Mouse (Mus musculus) CD4-positive, CD25-positive, alpha-beta regulatory T cell, adult 9 weeks (primary cell): ENCODE results near the gene Eif4b. TPM values are rescaled to one million over a fixed set of nuclear protein-coding genes. Genes with fewer than 3 reads are reported as not detected.

Source experiments
- polyA plus RNA-seq: library from polyadenylated mRNA; unstranded; fragments of 100-300 nt; shearing (Covaris generic); gene quantifications from one replicate; pipeline ENCODE4 v1.2.1, GENCODE M21; 2017

Eif4b gene
- 162 TPM for polyA plus RNA-seq

DNA sequence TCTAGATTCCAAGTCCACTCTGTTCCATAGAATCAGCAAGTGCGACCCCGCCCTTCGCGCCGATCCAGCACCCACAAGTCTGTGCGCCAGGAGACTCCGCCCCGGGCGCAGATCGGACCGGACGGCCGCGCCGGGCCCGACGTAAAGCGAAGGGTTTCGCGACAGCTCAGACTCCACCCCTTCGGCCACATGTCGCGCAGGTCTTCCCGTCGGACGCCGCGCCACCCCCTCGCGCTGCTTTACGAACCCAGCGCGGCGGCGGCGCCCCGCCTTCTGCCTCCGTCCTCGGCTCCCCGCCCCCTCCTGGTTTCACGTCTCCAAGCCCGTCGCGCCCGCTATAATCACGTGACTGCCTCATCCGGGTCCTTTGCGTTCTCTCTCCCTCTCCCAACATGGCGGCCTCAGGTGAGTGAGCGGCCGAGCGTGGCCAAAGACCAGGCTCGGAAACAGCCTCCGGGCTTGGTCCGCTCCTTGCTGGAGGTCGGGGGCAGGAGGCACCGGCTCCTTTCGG lies at the start of gene Eif4b:
Gene Eif4b (plus strand): TSS at position 215 of the 511 bp plus-strand sequence.

DNA sequence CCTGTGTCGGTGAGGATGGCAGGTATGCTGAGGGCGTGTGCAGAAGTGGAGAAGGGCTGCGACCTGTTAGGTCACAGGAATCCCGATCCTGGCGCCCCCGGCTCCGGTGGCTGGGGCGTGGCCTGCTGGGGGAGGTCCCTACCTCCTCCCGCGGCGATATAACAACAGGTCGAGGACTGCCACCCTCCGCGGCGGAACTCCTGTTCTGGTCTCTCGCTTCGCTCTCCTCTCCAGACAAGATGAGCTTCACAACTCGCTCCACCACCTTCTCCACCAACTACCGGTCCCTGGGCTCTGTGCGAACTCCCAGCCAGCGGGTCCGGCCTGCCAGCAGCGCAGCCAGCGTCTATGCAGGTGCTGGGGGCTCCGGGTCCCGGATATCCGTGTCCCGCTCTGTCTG lies 45.5 kb upstream of the Eif4b start, which contains the start of gene Krt18:
Gene Krt18 (plus strand): TSS at position 141 of the 400 bp plus-strand sequence.

DNA sequence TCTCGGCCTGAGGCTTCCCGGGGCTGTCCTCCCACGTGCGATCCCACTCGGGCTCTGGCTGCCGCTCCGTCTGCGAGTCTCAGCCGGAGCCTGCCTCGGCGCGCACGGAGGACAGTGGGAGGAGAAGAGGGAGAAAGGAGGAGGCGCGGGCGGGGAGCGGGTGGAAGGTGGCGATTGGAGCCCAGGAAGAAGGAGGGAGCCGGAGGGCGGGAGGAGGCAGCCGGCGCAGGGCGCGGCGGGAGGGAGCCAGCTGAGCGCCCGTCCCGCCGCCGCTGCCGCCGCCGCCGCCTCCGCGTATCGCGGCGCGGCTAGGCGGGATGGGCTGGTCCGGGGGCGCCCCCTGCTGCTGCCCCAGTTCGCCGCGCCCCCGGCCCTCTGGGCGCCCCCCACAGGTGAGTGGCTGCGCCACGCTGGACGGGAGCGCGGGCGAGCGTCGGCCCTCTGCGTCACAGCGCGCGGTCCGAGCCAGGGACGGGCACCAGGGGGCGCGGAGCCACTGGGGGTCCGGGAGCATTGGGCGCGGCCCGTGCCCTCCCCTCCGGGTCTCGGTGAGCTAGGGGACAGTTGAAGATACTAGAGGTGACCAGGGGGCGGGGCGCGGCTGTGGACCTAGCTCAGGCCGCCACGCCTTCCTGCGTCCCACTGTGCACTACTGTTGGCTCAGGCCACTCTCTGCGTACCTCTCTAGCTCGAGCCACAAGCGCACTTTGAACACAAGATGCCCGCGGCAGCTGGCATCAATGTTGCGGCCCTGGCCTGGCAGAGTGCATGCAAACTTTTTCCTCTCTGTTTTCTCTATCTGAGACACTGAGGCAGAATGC lies 26.8 kb downstream of the Eif4b start, which contains the start of gene Tns2:
Gene Tns2 (plus strand): TSS at position 253 of the 821 bp plus-strand sequence.

DNA sequence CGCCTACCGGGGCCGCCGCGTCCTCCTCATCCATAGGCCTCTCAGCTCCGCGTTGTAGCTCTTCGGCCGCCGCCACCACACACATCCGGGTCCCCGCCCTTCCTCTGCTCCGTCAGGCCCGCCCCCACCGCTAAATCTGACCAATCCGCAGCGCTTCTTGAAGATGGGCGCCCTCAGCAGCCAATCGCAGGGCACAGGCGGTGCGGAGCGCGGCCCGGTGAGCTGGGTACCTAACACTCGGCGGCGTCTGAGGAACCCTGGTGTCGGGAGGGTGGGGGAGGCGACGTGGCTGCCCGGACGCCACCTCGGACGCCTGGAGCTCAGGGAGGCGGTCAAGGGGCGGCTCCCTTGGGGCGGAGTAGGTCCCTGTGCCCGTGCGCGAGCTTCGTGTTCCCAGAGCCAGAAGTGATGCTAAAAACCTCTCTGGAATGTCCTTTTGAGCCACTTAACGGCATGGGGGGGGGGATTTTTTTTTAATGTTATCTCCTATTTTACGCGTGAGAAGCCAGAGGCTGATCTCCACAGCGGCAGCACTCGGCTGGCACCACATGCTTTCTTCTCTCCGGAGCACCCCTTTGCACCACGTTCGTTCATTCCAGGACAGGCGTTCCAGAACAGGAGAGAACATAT lies 62.7 kb downstream of the Eif4b start, which contains the start of gene Spryd3:
Gene Spryd3 (minus strand): TSS at position 106 of the 630 bp plus-strand sequence.

DNA sequence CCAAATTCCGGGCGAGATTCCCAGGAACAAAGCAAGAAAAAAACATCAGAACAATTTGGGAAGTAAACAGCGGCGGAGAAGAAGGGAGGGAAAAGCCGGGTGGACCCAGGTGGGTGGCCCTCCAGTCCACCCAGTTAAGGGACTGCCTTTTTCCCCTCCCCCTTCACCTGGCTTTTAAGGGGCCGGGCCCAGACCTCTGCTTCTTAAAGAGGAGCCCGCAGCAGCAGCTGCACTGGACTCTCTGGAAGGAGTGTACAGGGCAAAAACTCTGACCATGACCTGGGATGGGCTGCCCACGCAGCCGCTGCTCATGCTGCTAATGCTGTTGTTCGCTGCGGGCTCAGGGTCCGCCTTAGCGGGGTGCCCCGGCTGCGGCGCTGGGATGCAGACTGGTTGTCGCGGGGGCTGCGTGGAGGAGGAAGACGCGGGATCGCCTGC lies 70.7 kb downstream of the Eif4b start, which contains the start of gene Igfbp6:
Gene Igfbp6 (plus strand): TSS at position 89 of the 438 bp plus-strand sequence.

Other genes starting within 250 kb of the Eif4b start
- gene Krt1, start 223.0 kb upstream of the Eif4b start, polyA plus RNA-seq: not detected
- gene Krt77, start 204.1 kb upstream of the Eif4b start, polyA plus RNA-seq: not detected
- not detected for gene Krt76, start 180.9 kb upstream of the Eif4b start, polyA plus RNA-seq
- gene Krt4, start 149.0 kb upstream of the Eif4b start, polyA plus RNA-seq: not detected
- not detected for gene Krt79, start 133.4 kb upstream of the Eif4b start, polyA plus RNA-seq
- gene Krt78, start 119.5 kb upstream of the Eif4b start, polyA plus RNA-seq: not detected
- gene Krt8, start 69.3 kb upstream of the Eif4b start, polyA plus RNA-seq: not detected
- gene Krt18, start 45.6 kb upstream of the Eif4b start, polyA plus RNA-seq: 1.3 TPM
- 1.8 TPM for gene Tns2, start 26.6 kb downstream of the Eif4b start, polyA plus RNA-seq
- 67.5 TPM for gene Spryd3, start 62.5 kb downstream of the Eif4b start, polyA plus RNA-seq
- 0.41 TPM for gene Igfbp6, start 70.6 kb downstream of the Eif4b start, polyA plus RNA-seq
- 0.91 TPM for gene Soat2, start 76.8 kb downstream of the Eif4b start, polyA plus RNA-seq
- gene Zfp740, start 129.5 kb downstream of the Eif4b start, polyA plus RNA-seq: 48.6 TPM
- gene Csad, start 131.0 kb downstream of the Eif4b start, polyA plus RNA-seq: 18.0 TPM
- 649 TPM for gene Itgb7, start 158.2 kb downstream of the Eif4b start, polyA plus RNA-seq
- gene Rarg, start 183.7 kb downstream of the Eif4b start, polyA plus RNA-seq: 46.8 TPM
- gene Gm9918, start 196.8 kb downstream of the Eif4b start, polyA plus RNA-seq: not detected
- 63.4 TPM for gene Mfsd5, start 205.7 kb downstream of the Eif4b start, polyA plus RNA-seq
- gene Espl1, start 222.5 kb downstream of the Eif4b start, polyA plus RNA-seq: 1.7 TPM